Mouse (Mus musculus): ENCODE data around the gene Lasp1.
A peak's percentile ranks its signal among the peaks of the same experiment; 100 is the strongest.
"Not testable (repeated sequence)": the region's sequence is repeated elsewhere in the genome, so short reads cannot be mapped to it uniquely, and the experiment has no call there.

Gene Lasp1

DNA sequence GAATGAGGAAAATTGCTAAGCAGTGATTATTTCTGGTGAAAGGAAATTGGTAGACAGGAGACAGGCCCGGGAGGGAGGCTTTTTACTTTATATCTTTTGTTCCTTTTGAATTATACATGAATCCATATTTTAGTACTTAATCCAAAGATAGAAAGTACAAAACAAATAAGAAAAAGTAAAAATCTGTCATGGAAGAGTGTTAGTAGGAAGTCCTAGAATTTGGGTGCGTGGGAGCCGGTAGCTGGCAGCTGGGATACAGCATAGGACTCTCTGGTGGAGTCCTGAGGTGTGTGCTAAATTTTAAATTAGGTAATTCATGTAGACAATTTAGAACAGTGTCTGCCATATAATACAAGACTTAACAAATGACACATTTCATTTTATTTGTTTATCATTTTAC lies 68.8 kb downstream of the Lasp1 start:
- DNase-seq (ENCODE audit: low read depth, low spot score) = peak; percentile 64

DNA sequence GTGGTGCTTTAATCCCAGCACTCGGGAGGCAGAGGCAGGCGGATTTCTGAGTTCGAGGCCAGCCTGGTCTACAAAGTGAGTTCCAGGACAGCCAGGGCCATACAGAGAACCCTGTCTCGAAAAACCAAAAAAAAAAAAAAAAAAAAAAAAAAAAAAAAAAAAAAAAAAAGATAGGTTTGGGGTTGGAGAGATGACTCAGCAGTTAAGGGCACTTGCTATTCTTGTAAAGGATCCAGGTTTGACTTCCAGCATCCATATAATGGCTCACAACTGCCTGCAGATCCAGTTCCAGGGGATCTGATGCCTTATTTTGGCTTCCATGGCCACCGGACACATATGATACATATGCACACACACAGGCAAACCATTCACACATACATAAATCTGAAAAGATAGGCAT lies 73.6 kb downstream of the Lasp1 start:
- DNase-seq (ENCODE audit: low read depth, low spot score) = not testable (repeated sequence)

DNA sequence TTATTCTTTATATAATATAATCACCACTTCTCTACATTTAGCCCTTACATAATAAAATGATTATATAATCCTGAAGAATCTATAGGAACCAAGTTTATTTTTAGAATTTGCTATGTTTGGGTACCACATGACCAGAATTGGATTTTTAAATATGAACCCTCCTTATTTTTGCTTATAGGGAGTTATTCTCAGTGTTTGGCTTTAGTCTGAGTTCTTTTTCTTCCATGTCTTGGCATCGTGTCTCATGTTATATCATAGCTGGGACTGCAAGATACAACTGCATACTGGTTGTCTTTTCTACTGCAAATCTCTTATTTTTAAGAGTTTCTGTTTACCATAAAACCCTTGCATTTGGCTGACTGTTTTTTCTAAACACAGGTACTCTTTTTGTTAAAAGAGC lies 75.6 kb downstream of the Lasp1 start:
- DNase-seq (ENCODE audit: low read depth, low spot score) = peak; percentile 73

DNA sequence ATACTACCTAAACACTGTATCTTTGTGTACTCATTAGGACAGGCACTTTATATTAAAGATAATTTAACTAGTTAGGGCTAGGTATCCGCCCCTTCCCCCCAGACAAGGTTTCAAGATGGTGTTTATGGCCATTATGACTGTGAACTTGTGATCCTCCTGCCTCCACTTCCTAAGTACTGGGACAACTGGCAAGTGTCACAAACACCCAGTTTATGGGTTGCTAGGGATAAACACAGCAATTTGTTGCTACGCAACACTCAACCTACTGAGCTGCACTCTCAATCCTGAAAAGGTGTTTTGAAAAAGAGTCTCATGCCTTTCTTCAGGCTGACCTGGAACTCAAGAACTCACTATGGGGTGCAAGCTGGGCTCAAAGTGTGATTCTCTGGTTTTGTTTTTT lies 78.5 kb downstream of the Lasp1 start:
- no peak for DNase-seq (ENCODE audit: low read depth, low spot score)

DNA sequence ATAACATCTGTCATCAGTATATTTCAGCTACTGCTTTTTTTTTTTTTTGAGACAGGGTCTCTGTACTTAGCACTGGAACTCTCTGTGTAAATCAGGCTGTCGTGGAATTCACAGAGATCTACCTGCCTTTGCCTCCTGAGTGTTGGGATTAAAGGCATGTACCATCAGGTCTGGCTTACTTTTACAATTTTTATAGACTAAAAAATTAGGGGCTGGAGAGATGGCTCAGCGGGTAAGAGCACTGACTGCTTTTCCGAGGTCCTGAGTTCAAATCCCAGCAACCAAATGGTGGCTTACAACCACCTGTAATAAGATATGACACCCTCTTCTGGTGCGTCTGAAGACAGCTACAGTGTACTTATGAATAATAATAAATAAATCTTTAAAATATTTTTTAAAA lies 81.6 kb downstream of the Lasp1 start:
- DNase-seq (ENCODE audit: low read depth, low spot score) = no peak

DNA sequence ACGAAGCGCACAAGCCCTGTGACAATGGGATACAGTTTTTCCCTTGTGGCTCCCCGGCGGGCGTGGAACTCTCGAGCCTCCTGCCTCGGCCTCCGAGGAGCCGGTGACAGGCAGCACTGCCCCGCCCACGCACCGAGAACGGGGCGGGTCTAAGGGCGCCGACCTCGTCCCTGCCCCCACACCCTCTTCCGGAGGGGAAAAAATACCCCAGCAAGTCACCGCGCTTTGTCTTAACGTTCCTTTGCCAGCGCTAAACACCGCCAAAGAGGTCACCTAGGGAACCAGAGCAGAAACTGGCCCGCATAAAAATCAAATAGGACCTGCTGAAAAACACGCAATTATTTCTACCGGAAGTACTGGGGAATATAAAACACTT lies 84.7 kb downstream of the Lasp1 start:
- DNase-seq (ENCODE audit: low read depth, low spot score) = no peak

DNA sequence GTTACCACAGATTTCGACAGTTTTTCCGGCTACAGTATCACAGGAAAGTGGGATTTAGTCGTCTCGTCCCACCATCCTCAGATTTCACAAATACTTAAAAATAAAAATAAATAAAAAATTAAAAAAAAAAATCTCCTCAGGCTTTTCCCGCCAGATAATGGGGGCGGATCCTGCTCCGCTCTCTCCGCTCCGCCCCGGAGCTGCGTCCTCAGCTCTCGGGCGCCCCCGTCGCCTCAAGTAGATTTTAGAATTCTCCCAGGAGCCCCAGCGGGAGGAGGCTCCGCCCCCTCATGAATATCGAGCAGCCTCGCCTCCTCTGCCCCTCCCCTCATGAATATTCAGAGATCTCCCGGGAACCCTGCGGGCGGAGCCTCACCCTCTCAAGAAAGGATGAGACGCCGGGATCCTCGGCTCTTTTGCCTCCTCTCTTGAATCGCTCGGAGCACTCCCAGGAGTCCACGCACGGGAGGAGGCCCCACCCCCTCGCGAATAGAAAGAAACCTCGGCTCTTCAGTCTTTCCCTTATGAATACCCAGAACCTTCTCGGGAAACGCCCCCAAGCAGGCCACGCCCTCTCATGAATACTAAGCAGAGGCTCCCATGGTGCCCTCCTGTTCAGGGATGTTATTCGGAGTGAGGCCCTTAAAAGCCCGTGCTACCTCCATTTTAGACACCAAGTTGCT lies 85.3 kb downstream of the Lasp1 start, which contains the start of gene Fbxo47:
TSS of gene Fbxo47 (minus strand) at position 237 of the 683 bp plus-strand sequence.
- peak; percentile 97 for DNase-seq (ENCODE audit: low read depth, low spot score)

DNA sequence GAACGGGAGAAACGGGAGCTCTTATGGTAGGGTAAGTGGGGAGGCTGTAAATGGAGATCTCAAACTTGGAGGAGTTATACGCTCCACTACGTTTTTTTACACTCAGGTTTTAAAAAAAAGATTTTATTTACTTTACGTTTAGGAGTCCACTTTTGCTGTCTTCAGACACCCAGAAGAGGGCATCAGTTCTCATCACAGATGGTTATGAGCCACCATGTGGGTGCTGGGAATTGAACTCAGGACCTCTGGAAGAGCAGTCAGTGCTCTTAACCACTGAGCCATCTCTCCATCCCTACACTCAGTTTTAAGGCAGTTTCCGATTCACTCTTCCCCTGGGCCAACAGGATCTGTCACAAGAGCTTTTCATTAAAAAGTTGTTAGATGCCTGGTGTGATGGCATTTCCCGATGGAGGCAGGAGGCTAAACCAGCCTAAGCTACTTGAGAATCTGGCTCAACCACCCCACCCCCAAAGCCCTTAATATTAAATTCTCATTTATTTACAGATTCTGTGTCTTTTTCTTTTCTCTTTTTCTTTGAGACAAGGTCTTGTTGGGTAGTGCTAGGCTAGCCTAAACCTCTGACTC lies 85.9 kb downstream of the Lasp1 start:
- DNase-seq (ENCODE audit: low read depth, low spot score) = no peak

DNA sequence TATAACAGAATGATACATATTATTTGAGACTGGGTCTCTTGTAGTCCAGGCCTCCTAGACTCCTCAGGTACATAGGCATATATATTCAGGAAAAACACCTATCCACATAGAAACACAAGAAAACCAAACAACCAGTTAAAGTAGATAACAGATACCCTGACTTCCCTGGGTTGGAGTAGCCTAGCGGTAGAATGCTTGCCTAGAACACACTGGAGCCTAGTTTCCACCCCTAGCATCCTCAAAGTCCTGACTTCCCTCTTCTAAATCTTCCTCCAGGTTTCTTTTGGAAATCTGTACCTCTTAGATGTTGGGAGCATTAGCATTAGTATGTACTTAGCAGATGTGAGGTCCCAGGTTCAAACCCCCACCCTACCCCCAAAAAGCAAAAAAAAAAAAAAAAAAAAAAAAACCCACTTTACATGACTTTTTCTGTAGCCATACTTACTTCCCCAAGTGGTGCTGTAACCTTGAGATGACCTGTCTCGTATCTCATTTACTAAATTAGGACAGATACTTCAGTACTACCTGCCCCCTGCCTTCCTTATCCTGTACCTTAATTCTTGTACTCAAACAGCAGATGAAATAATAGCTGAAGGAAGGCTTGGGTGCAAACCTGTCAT lies 86.6 kb downstream of the Lasp1 start:
- DNase-seq (ENCODE audit: low read depth, low spot score) = no peak

Data from telencephalon, adult 2 months (tissue).